Mouse (Mus musculus) megakaryocyte, embryonic 14.5 days (primary cell): Measurements from ENCODE around the gene Msl1.

Experiments used
- FLI1 ChIP-seq: IDR thresholded peaks from 2 replicates; pipeline ENCODE4 v1.6.1; 2012; ENCODE audit warnings: low read length, inconsistent platforms, mixed read lengths
- GATA1 ChIP-seq: IDR thresholded peaks from 3 replicates; pipeline ENCODE4 v1.6.1; 2012; ENCODE audit warnings: mixed read lengths, low read length, inconsistent platforms, borderline replicate concordance

DNA sequence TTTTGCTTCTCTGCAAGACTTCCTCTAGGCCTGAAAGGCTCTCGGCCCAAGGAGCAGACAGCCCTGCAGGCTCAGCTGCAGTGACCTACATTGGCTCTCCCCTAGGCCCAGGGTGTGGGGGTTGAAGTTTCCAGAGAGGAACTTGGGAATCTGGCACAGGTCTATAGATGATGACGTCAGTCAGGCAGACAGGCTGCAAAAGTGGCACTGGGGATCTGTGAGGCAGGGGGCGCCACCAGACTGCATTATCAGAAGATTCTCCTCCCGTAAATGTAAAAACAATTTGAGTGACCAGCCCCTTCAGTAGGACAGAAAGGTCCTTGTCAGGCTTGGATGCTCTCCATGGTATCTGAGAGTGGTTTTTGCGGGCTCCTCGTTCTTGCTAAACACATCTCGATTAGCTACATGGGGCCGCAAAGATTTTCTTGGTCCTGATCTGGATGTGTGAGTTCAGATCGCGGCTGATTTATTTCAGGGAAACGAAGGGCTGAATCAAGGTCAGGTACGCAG, 9.5 kb upstream of the Msl1 start:
- TF ChIP-seq GATA1 = no peak
- TF ChIP-seq FLI1 = no peak
